Mouse (Mus musculus) embryonic facial prominence, embryonic 10.5 days (tissue): ENCODE data around the gene Rcan2. TPM values are rescaled to one million over a fixed set of nuclear protein-coding genes. Genes with fewer than 3 reads are reported as not detected.

Experiments
- DNase-seq: peaks from one replicate; pipeline ENCODE4 v3.0.0-alpha.2; 2017; ENCODE audit warnings: low spot score
- H3K27ac ChIP-seq: fragments of 300-500 bp; sonication (generic); replicated peaks from 2 replicates; pipeline ENCODE4 v1.5.1; 2016; ENCODE audit warnings: mild to moderate bottlenecking
- H3K27me3 ChIP-seq: fragments of 300-500 bp; sonication (generic); replicated peaks from 2 replicates; pipeline ENCODE4 v1.6.1; 2016; ENCODE audit warnings: low read depth, mild to moderate bottlenecking; ENCODE audit not compliant: poor library complexity, severe bottlenecking
- H3K36me3 ChIP-seq: fragments of 300-500 bp; sonication (generic); replicated peaks from 2 replicates; pipeline ENCODE4 v1.6.1; 2016; ENCODE audit warnings: mild to moderate bottlenecking, moderate library complexity
- H3K4me1 ChIP-seq: fragments of 300-500 bp; sonication (generic); 2 replicates; pipeline ENCODE4 v1.6.1; 2016
- H3K4me3 ChIP-seq: fragments of 300-500 bp; sonication (generic); 2 replicates; pipeline ENCODE4 v1.5.1; 2016; ENCODE audit warnings: mild to moderate bottlenecking, moderate library complexity
- H3K9me3 ChIP-seq: fragments of 300-500 bp; sonication (generic); 2 replicates; pipeline ENCODE4 v1.6.1; 2016; ENCODE audit warnings: mild to moderate bottlenecking
- WGBS: fragments of 180-500 bp; shearing (Covaris S2); methylation state at CpG from one replicate; pipeline ENCODE4 v1.1.7; 2016; 5-methylcytosine and 5-hydroxymethylcytosine counted together
- polyA plus RNA-seq: library from polyadenylated mRNA; unstranded; fragments of >200 nt; fragmentation: Nextera tagmentation; extraction: Ambion mirVana; gene quantifications from 2 replicates; pipeline ENCODE4 v1.2.1, GENCODE M21; 2016

Gene Rcan2
- polyA plus RNA-seq, 1 experiment from 2014 or later = 3.2 TPM

- WGBS = 87% methylated on average over 1 of the region's 1 CpGs
- H3K4me1 ChIP-seq = 0 out of 2 replicates have a peak, but pooled peaks cover 5% of the 10 kb centered on the region
- no peak for DNase-seq
- H3K9me3 ChIP-seq = no peaks in the 10 kb centered on the region
- no peak overlapping the region for H3K4me3 ChIP-seq
- no peak overlapping the region for H3K27ac ChIP-seq
- H3K36me3 ChIP-seq = no peaks in the 10 kb centered on the region
- no peaks in the 10 kb centered on the region for H3K27me3 ChIP-seq
Measured at GRCm38 (mm10) chr17:44035005-44035404, 233.9 kb downstream of the Rcan2 start.

DNA sequence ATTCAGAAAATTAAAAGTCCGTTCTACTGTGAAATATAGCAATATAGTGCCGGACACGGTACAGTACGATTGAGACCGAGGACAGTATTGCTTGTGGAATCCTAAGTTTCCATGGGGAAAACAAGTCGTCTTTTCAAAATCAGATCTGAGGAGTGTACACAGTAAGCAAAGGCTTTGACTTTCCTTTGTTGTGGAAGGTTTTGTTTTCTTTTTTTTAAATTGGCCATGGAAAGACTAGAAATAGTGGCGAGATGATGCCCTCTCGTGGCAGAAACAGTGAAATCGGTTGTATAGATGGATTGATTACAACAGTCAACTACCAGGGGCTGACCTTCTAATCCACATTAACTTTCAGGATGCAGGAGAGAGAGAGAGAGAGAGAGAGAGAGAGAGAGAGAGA lies 237.5 kb downstream of the Rcan2 start:
- no peak overlapping the region for H3K27ac ChIP-seq
- 64% methylated on average over 9 of the region's 9 CpGs for WGBS
- peak; percentile 35 for DNase-seq
- no peaks in the 10 kb centered on the region for H3K4me1 ChIP-seq
- no peaks in the 10 kb centered on the region for H3K36me3 ChIP-seq
- H3K9me3 ChIP-seq = no peaks in the 10 kb centered on the region
- no peak overlapping the region for H3K4me3 ChIP-seq
- no peaks in the 10 kb centered on the region for H3K27me3 ChIP-seq

DNA sequence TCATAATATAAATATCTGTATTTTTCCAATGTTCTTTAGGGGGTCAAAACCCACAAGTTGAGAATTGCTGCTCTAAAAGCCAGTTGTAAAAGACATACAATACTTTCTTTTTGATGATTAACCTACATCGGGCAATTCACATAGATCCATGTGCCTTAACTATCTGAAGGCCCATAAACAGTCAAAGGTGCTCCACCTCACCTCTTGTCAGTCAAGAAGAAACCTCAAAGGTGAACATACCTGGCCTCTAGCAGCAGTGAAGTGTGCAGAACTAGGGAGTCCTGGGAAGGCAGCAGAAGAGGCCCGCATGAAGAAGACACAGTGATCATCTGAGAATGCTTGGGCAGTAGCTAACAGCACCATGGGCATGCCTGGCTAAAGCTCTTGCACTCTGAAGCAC lies 239.3 kb downstream of the Rcan2 start:
- Histone ChIP-seq H3K4me1 (no peaks in the 10 kb centered on the region), H3K9me3 (no peaks in the 10 kb centered on the region), H3K4me3 (no peak overlapping the region), H3K36me3 (no peaks in the 10 kb centered on the region), H3K27ac (no peak overlapping the region), H3K27me3 (no peaks in the 10 kb centered on the region)
- no peak for DNase-seq
- WGBS = 95% methylated on average over 2 of the region's 2 CpGs

GRCm38 (mm10) chr17:44042301-44042700 lies 241.2 kb downstream of the Rcan2 start:
- H3K36me3 ChIP-seq = no peaks in the 10 kb centered on the region
- H3K27ac ChIP-seq = no peak overlapping the region
- WGBS = 83% methylated on average over 2 of the region's 2 CpGs
- no peaks in the 10 kb centered on the region for H3K9me3 ChIP-seq
- H3K27me3 ChIP-seq = no peaks in the 10 kb centered on the region
- no peak for DNase-seq
- no peak overlapping the region for H3K4me3 ChIP-seq
- H3K4me1 ChIP-seq = no peaks in the 10 kb centered on the region

DNA sequence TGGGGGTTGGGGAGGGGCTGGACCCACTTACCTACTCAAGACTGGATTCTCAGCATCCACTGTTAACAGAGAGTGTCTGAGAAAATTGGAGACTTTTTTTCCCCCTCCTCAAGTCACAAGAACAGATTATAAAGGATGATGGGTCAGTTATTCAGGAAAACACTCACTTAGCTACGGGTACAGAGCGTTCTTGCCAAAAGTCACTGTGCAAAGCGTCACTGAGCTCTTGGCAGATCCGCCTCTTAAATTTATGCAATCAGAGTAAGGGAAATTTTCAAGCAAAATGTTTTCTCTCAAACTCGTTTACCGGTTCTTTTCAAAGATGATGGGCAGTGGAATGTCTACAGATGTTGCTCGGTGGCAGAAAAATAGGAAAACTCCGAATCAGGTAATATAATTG lies 241.7 kb downstream of the Rcan2 start:
- Histone ChIP-seq H3K4me1 (no peaks in the 10 kb centered on the region), H3K27ac (no peak overlapping the region), H3K4me3 (no peak overlapping the region), H3K36me3 (no peaks in the 10 kb centered on the region), H3K27me3 (no peaks in the 10 kb centered on the region), H3K9me3 (no peaks in the 10 kb centered on the region)
- no peak for DNase-seq
- WGBS = 91% methylated on average over 8 of the region's 8 CpGs

GRCm38 (mm10) chr17:44053427-44053826 lies 252.3 kb downstream of the Rcan2 start:
- Histone ChIP-seq H3K36me3 (no peaks in the 10 kb centered on the region), H3K4me3 (no peak overlapping the region), H3K27ac (no peak overlapping the region), H3K4me1 (no peaks in the 10 kb centered on the region), H3K27me3 (no peaks in the 10 kb centered on the region), H3K9me3 (no peaks in the 10 kb centered on the region)
- no peak for DNase-seq
- WGBS = 69% methylated on average over 4 of the region's 4 CpGs

- Histone ChIP-seq H3K9me3 (no peaks in the 10 kb centered on the region), H3K36me3 (no peaks in the 10 kb centered on the region), H3K4me3 (no peak overlapping the region), H3K27ac (no peak overlapping the region), H3K4me1 (no peaks in the 10 kb centered on the region), H3K27me3 (no peaks in the 10 kb centered on the region)
- 86% methylated on average over 1 of the region's 1 CpGs for WGBS
- no peak for DNase-seq
Measured at GRCm38 (mm10) chr17:44057123-44057522, 256.0 kb downstream of the Rcan2 start.

DNA sequence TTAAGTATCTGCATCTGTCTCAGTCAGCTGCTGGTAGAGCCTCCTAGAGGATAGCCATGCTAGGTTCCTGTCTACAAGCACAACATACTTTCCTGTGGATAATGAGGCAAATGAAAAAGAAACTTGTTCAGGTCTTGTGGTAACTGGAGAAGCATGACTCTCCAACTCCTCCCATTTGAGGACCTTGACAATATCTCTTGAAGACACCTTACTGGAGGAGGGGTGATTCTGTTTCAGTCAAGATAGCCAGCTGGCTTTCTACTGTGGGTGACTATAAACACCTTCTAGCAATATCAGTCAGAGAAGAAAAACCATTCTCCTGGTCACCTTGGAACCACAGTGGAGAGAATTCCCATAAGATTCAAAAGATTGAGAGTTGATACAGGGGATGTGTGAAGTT lies 257.0 kb downstream of the Rcan2 start:
- H3K36me3 ChIP-seq = no peaks in the 10 kb centered on the region
- no peak for DNase-seq
- H3K9me3 ChIP-seq = no peaks in the 10 kb centered on the region
- no peaks in the 10 kb centered on the region for H3K27me3 ChIP-seq
- H3K4me3 ChIP-seq = no peak overlapping the region
- H3K27ac ChIP-seq = no peak overlapping the region
- no peaks in the 10 kb centered on the region for H3K4me1 ChIP-seq

GRCm38 (mm10) chr17:44060781-44061180 lies 259.6 kb downstream of the Rcan2 start:
- WGBS = 100% methylated on average over 1 of the region's 1 CpGs
- H3K9me3 ChIP-seq = no peaks in the 10 kb centered on the region
- no peak for DNase-seq
- H3K4me3 ChIP-seq = no peak overlapping the region
- H3K36me3 ChIP-seq = no peaks in the 10 kb centered on the region
- H3K4me1 ChIP-seq = no peaks in the 10 kb centered on the region
- no peaks in the 10 kb centered on the region for H3K27me3 ChIP-seq
- H3K27ac ChIP-seq = no peak overlapping the region

DNA sequence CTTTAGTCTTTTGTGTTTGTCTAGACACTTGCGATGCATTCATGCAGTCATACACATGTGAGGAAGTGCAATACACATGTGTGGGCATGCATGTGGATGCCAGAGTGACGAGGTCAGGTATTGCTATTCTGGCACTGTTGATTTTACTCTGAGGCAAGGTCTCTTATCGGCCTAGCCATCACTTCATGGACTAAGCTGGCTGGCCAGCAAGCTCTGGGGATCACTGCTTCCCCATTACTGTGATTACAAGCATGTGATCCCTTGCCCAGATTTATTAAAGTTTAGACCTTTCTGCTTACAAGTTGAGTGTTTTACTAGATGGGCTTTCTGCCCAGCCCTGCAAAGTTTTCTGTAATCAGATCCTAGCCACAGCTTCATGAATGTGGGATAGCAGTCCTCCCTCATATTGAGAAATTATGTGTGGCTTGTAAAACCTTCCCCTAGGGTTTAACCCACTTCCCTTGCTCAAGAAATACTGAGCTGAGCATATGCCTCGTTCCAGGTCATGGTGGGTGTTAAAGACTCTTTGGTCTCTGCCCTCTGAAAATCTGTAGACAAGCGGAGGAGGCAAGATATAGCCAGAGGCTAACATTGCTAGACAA lies 260.2 kb downstream of the Rcan2 start:
- no peaks in the 10 kb centered on the region for H3K9me3 ChIP-seq

DNA sequence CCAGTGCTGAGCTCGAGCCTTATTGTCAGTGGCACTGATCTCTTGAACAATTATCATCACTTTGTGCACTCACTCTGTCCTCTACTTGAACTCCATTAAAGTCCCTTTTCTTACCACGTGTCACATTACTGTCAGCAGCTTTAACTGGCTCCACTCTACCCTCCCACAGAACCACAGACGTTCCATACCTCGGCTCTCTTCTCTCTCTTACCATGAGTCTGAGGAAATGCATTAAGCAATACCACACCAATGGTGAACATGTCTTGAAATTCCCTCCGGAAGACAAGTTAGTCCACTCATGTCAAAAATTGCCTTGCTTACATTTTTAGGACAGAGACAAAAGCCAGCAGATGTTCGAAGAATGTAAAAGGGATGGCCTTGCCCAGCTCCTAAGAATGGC lies 267.7 kb downstream of the Rcan2 start:
- Histone ChIP-seq H3K4me3 (no peak overlapping the region), H3K27me3 (no peaks in the 10 kb centered on the region), H3K36me3 (no peaks in the 10 kb centered on the region), H3K4me1 (no peaks in the 10 kb centered on the region), H3K27ac (no peak overlapping the region), H3K9me3 (no peaks in the 10 kb centered on the region)
- 77% methylated on average over 6 of the region's 6 CpGs for WGBS
- DNase-seq = no peak

More for the DNA sequence above, 260.2 kb downstream of the Rcan2 start:
- 71% methylated on average over 5 of the region's 5 CpGs for WGBS
- H3K4me3 ChIP-seq = no peak overlapping the region
- H3K27me3 ChIP-seq = no peaks in the 10 kb centered on the region
- H3K36me3 ChIP-seq = no peaks in the 10 kb centered on the region
- no peak for DNase-seq
- no peaks in the 10 kb centered on the region for H3K4me1 ChIP-seq
- H3K27ac ChIP-seq = no peak overlapping the region

GRCm38 (mm10) chr17:44071680-44072079 lies 270.5 kb downstream of the Rcan2 start:
- no peak for DNase-seq
- Histone ChIP-seq H3K36me3 (no peaks in the 10 kb centered on the region), H3K27me3 (no peaks in the 10 kb centered on the region; the same call in 1 of the 2 replicates), H3K27ac (no peak overlapping the region), H3K9me3 (no peaks in the 10 kb centered on the region), H3K4me3 (no peak overlapping the region), H3K4me1 (no peaks in the 10 kb centered on the region)

DNA sequence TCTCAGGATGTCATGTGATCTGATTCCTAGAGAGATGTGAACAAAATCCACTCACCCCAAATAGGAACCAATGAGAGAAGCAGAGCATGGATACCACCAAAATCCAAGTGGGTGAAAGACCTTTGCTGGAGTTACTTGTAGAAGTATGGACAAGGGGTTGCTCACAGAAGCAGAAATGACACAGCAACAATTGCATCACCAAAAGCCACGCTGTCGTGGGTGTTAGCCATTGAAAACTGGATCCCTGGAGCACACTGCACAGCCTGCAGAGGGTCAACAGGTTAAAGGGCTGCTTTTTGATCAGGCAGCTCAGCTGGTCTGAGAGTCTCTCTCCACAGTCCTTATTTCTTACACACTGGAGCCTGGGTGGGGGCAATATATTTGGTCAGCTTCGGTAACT lies 274.4 kb downstream of the Rcan2 start:
- H3K9me3 ChIP-seq = no peaks in the 10 kb centered on the region
- no peak for DNase-seq
- no peak overlapping the region for H3K27ac ChIP-seq
- H3K27me3 ChIP-seq = peaks cover 12% of the 10 kb centered on the region
- peaks cover 11% of the 10 kb centered on the region for H3K4me1 ChIP-seq
- H3K36me3 ChIP-seq = no peaks in the 10 kb centered on the region
- WGBS = 90% methylated on average over 3 of the region's 3 CpGs
- no peak overlapping the region for H3K4me3 ChIP-seq
